Mouse (Mus musculus) adrenal gland, postnatal 10 days (tissue): ENCODE measurements around the gene Nipa1. TPM values are rescaled to one million over a fixed set of nuclear protein-coding genes. Genes with fewer than 3 reads are reported as not detected.

Source experiments
- DNase-seq: peaks from one replicate; pipeline ENCODE4 v3.0.0; 2021; ENCODE audit warnings: mixed read lengths
- total RNA-seq, 2 experiments: library from RNA; stranded (reverse); gene quantifications; 2 replicates each; pipeline ENCODE4 v1.2.3; 2021

The Nipa1 gene
- total RNA-seq, 2 experiments from 2014 or later, result 6.7 to 6.8 TPM

GRCm38 (mm10) chr7:55935025-55935424 lies 84.7 kb downstream of the Nipa1 start:
- no peak for DNase-seq

GRCm38 (mm10) chr7:55928649-55929048 lies 91.1 kb downstream of the Nipa1 start:
- no peak for DNase-seq

Other genes with a start within 250 kb of the Nipa1 start
- gene Tubgcp5, start 225.8 kb downstream of the Nipa1 start, total RNA-seq, result 10 to 100 TPM; 20.2 to 24.5 TPM
- gene Cyfip1, start 178.2 kb downstream of the Nipa1 start, total RNA-seq, result 10 to 100 TPM; 64.4 to 72.4 TPM
- 10 to 100 TPM; 48.1 to 49.8 TPM for gene Nipa2, start 57.5 kb downstream of the Nipa1 start, total RNA-seq
- 10 to 100 TPM; 39.4 to 54.3 TPM for gene Herc2, start 30.2 kb upstream of the Nipa1 start, total RNA-seq
- gene Oca2, start 219.8 kb upstream of the Nipa1 start, total RNA-seq, result 1 to 10 TPM; 7.5 to 8.1 TPM